Mouse (Mus musculus) adrenal gland, postnatal 25 days (tissue): ENCODE data around the gene Gm10065. TPM values are rescaled to one million over a fixed set of nuclear protein-coding genes. Genes with fewer than 3 reads are reported as not detected.

Source experiments
- microRNA-seq, 2 experiments: library from miRNA; unstranded; fragments of <30 nt; microRNA quantifications; one replicate each; pipeline ENCODE4 v1.2.0; 2021
- total RNA-seq: library from RNA; stranded (reverse); gene quantifications from 2 replicates; pipeline ENCODE4 v1.2.3, GENCODE M21; 2021

Gm10065 gene
- total RNA-seq, 1 experiment from 2014 or later = not detected

Small RNA genes lying within 50 kb of the gene (microRNA-seq; reads per million reads assigned to microRNA genes)
- 0 to 0.36 reads per million in 2 experiments for gene Mir1896

Other genes with a start within 250 kb of the Gm10065 start
- gene Gpx5, start 186.7 kb downstream of the Gm10065 start, total RNA-seq = not detected in 2 replicates
- gene Gpx6, start 167.3 kb downstream of the Gm10065 start, total RNA-seq = not detected in 2 replicates
- not detected in 2 replicates for gene Olfr1367, start 132.5 kb downstream of the Gm10065 start, total RNA-seq
- gene Zscan12, start 116.6 kb downstream of the Gm10065 start, total RNA-seq = 9.8 and 13.3 TPM in 2 replicates
- 79.0 and 81.0 TPM in 2 replicates for gene Zkscan3, start 76.7 kb downstream of the Gm10065 start, total RNA-seq
- gene Pgbd1, start 38.4 kb downstream of the Gm10065 start, total RNA-seq = 0.48 and 1.1 TPM in 2 replicates
- 43.4 and 44.2 TPM in 2 replicates for gene Zscan26, start 25.7 kb downstream of the Gm10065 start, total RNA-seq
- gene Nkapl, start 10.9 kb downstream of the Gm10065 start, total RNA-seq = 1.7 and 2.1 TPM in 2 replicates
- 2.7 and 4.8 TPM in 2 replicates for gene Zkscan4, start 534 bp downstream of the Gm10065 start, total RNA-seq
- 10.1 and 11.3 TPM in 2 replicates for gene AK157302, start 15.8 kb upstream of the Gm10065 start, total RNA-seq
- gene Gm11273, start 22.0 kb upstream of the Gm10065 start, total RNA-seq = 88.1 and 113 TPM in 2 replicates
- gene Zkscan8, start 51.7 kb upstream of the Gm10065 start, total RNA-seq = 19.8 and 28.4 TPM in 2 replicates
- not detected in 2 replicates for gene Olfr1366, start 63.4 kb upstream of the Gm10065 start, total RNA-seq
- not detected in 2 replicates for gene Olfr1535, start 80.5 kb upstream of the Gm10065 start, total RNA-seq
- gene Olfr1364, start 102.3 kb upstream of the Gm10065 start, total RNA-seq = not detected in 2 replicates
- not detected in 2 replicates for gene Olfr1362, start 134.6 kb upstream of the Gm10065 start, total RNA-seq
- gene Olfr11, start 163.1 kb upstream of the Gm10065 start, total RNA-seq = not detected in 2 replicates
- gene Olfr1361, start 183.9 kb upstream of the Gm10065 start, total RNA-seq = not detected in 2 replicates
- gene Olfr1360, start 198.0 kb upstream of the Gm10065 start, total RNA-seq = not detected in 2 replicates
- gene Olfr1359, start 218.7 kb upstream of the Gm10065 start, total RNA-seq = not detected in 2 replicates
- gene Hist1h2bl, start 236.7 kb upstream of the Gm10065 start, total RNA-seq = 91.0 and 102 TPM in 2 replicates
- gene Hist1h2ai, start 237.0 kb upstream of the Gm10065 start, total RNA-seq = 9.0 and 60.3 TPM in 2 replicates
- gene Hist1h3h, start 238.2 kb upstream of the Gm10065 start, total RNA-seq = 105 and 138 TPM in 2 replicates
- 26.4 and 32.4 TPM in 2 replicates for gene Hist1h2bm, start 242.6 kb upstream of the Gm10065 start, total RNA-seq